Mouse (Mus musculus) heart, postnatal 14 days (tissue): ENCODE measurements around the gene Cnnm2. TPM values are rescaled to one million over a fixed set of nuclear protein-coding genes. Genes with fewer than 3 reads are reported as not detected.
"Not testable (repeated sequence)": the region's sequence is repeated elsewhere in the genome, so short reads cannot be mapped to it uniquely, and the experiment has no call there.

Experiments
- DNase-seq, 2 experiments: peaks; one replicate each; pipeline ENCODE4 v3.0.0; 2021 to 2022
- intact Hi-C: fragments of 180-260 bp; cut with DNase I; formaldehyde crosslinking; loops from one replicate; pipeline ENCODE4 v1.15.1; 2025
- total RNA-seq, 2 experiments: library from RNA; stranded (reverse); gene quantifications; 2 replicates each; pipeline ENCODE4 v1.2.3; 2021

Cnnm2 gene
- total RNA-seq, 2 experiments from 2014 or later, result 6.4 to 7.2 TPM

DNA sequence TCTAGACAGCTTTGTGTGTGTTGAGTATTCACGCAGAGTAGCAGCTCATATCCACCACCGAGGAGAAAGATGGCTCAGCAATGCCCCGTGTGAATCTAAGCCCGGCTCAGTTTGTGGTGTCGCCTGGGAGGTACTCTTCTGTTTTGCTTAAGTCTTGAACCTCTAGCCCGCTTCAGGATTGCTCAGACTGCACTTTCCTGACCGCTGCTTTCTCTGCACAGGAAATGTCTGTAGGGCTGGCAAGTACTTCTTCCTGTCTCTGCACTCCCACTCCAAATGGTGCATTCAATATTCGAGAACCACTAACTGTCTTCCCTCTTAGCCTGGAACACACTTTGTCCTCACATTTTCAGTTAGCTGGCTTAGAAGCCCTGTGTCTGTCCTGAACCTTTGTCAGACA is 2.3 kb upstream of the Cnnm2 start:
- intact Hi-C loops, result no loop called here
- DNase-seq, result no peak

DNA sequence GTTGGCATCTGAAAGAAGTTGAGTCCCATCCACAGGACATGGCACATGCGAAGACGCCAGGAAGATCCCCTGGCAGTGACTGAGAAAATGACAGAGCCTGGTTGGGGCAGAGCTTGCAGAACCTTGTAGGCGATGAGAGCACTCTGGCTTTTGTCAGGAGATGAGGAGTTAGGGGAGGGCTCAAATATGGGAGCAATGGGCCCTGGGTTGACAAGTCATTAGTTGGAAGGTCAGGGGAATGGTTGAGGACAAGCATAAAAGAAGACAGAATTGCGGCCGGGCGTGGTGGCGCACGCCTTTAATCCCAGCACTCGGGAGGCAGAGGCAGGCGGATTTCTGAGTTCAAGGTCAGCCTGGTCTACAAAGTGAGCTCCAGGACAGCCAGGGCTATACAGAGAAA is 1.5 kb upstream of the Cnnm2 start:
- not testable (repeated sequence) for DNase-seq
- intact Hi-C loops, result loop anchor here (1.0 to 2.0 kb wide), 2 partner anchors 109 to 231 kb away; no protein-coding TSS in a partner anchor

- intact Hi-C loops, result loop anchor here (1.0 to 2.0 kb wide), 2 partner anchors 109 to 230 kb away; no protein-coding TSS in a partner anchor
- DNase-seq, result peak; percentile 87 to 90
These were observed 828 bp upstream of the Cnnm2 start for GRCm38 (mm10) chr19:46760375-46761160.

DNA sequence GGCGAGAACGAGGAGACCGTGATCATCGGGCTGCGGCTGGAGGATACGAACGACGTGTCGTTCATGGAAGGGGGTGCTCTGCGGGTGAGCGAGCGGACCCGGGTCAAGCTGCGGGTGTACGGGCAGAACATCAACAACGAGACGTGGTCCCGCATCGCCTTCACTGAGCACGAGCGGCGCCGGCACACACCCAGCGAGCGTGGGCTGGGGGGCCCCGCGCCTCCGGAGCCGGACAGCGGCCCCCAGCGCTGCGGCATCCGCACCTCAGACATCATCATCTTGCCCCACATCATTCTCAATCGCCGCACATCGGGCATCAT is 535 bp downstream of the Cnnm2 start:
- intact Hi-C loops, result loop anchor here (2.0 kb wide), 1 partner anchor 229 kb away; no protein-coding TSS in a partner anchor
- DNase-seq, result no peak

DNA sequence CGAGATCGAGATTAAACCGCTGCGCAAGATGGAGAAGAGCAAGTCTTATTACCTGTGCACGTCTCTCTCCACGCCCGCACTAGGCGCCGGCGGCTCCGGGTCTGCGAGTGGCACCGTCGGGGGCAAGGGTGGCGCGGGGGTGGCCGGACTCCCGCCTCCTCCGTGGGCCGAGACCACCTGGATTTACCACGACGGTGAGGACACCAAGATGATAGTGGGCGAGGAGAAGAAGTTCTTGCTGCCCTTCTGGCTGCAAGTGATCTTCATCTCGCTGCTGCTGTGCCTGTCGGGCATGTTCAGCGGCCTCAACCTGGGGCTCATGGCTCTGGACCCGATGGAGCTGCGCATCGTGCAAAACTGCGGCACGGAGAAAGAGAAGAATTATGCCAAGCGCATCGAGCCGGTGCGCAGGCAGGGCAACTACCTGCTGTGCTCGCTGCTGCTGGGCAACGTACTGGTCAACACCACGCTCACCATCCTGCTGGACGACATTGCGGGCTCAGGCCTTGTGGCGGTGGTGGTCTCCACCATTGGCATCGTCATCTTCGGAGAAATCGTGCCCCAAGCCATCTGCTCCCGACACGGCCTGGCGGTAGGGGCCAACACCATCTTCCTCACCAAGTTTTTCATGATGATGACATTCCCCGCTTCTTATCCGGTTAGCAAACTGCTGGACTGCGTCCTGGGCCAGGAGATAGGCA is 1.0 kb downstream of the Cnnm2 start:
- intact Hi-C loops, result no loop called here
- peak; percentile 9 to 20 for DNase-seq

GRCm38 (mm10) chr19:46762992-46763342 is 1.6 kb downstream of the Cnnm2 start:
- intact Hi-C loops, result no loop called here
- peak in 1 of 2 experiments; percentile 17 for DNase-seq

DNA sequence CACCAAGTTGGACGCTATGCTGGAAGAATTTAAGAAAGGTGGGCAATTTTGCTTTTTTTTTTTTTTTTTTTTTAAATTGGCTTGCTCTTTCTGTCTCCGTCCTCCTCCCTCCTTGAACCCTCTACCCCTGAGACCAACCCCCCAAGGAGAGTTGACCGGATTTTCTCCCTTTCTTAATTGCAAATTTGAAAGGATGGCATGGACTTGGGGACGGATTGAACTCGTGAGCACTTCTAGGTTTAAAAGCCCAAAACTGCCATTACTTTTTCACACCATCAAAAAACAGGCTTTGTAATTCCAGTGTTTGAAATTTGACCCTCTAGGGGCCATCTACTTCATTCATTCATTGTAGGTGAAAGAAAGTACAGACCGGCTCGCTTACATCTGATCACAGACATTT is 2.0 kb downstream of the Cnnm2 start:
- DNase-seq, result no peak
- intact Hi-C loops, result no loop called here

DNA sequence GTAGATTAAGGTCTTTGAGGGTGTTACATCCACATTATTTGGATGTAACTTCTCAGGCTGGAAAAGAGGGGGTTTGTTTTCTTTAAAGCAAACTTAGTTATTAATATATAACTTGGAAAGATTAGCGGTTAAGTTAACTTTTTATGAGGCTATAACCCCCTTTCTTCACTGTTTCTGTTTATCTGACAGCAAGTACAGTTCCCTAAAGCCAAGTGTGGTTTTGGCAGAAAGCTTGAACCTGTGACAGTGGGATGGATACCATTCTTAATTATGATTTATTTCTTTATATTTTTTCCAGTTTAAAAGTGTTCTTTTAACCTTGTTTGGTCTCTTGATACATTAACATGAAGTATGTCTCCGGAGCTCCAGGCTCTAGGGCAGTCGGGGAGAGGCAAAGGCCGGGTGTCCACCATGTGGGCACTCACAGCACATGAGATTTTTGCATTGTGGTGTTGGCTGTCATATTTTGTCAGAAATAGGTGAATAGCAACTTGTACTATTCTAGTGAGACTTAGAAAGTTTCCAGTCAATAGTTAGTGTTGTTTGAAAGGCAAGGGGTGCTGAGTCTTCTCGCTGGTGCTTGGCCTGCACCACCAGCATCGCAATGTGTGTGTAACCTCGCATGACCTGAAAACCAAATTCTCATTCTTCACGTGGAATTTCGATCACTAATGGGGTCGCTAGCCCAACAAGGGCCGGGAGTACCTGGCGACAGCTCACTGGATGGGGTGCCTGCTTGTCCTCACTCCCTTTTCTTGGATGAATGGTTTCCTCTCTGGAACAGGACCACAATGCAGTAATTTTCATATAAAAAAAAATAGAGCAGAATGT is 2.8 kb downstream of the Cnnm2 start:
- no peak for DNase-seq
- intact Hi-C loops, result no loop called here

DNA sequence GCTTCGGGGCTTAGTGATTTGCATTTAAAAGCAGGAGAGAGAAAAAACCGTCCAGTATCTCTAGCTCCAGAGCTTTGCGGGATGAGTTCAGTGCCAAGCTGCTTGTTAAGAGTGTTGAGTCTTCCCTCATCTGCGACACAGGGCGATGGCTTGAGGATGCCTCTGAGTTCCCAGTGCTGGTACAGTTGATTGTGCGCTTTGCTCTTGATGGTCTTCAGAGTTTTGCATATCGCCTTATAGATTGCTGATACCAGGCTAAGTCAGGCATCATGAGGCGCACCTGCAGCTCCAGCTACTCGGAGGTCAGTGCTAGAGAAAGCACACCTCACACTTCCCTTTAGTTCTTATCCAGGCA is 3.3 kb downstream of the Cnnm2 start:
- DNase-seq, result no peak
- intact Hi-C loops, result no loop called here

- intact Hi-C loops, result no loop called here
- no peak for DNase-seq
These were observed 4.7 kb downstream of the Cnnm2 start for GRCm38 (mm10) chr19:46766125-46766524.

- DNase-seq, result no peak
- intact Hi-C loops, result no loop called here
These were observed 8.4 kb downstream of the Cnnm2 start for GRCm38 (mm10) chr19:46769759-46770158.

GRCm38 (mm10) chr19:46771801-46772200 is 10.4 kb downstream of the Cnnm2 start:
- intact Hi-C loops, result no loop called here
- DNase-seq, result no peak

GRCm38 (mm10) chr19:46776391-46776790 is 15.0 kb downstream of the Cnnm2 start:
- DNase-seq, result no peak
- intact Hi-C loops, result no loop called here

GRCm38 (mm10) chr19:46776850-46777249 is 15.5 kb downstream of the Cnnm2 start:
- DNase-seq, result no peak

DNA sequence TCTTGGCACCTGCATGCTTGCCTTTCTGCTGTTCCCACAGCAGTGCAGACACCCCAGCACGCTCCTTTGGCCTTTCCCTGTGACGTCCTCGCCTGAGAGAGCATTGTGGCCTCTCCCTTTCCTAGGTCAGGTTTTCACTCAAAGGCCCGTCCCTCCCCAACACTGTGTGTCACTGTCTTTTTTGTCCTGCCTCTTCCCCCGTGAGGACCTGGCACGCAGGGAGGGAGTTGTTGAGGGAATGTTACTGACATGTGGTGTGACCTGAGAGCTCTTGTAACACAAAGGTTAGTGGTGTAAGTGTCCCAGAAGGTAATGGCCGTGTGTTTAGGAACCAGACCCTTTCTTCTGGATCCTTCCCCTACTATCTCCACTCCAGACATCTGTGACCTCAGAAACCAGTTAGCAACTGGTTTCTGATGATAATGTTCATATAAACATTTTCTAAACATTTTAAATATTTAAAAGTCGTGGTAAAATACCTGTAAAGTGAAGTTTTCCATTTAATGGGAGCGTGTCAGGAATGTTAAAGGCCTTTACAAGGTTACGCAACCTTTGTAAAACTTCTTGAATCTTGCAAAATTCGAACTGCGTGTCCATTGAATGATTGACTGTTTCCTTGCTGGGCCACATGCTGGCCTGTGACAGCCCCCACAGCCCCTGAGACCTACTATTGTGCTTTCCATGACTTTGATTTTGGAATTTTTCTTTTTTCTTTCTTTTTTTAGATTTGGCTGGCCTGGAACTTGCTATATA is 16.7 kb downstream of the Cnnm2 start:
- intact Hi-C loops, result no loop called here
- DNase-seq, result no peak

More at GRCm38 (mm10) chr19:46776850-46777249, 15.5 kb downstream of the Cnnm2 start:
- intact Hi-C loops, result no loop called here

DNA sequence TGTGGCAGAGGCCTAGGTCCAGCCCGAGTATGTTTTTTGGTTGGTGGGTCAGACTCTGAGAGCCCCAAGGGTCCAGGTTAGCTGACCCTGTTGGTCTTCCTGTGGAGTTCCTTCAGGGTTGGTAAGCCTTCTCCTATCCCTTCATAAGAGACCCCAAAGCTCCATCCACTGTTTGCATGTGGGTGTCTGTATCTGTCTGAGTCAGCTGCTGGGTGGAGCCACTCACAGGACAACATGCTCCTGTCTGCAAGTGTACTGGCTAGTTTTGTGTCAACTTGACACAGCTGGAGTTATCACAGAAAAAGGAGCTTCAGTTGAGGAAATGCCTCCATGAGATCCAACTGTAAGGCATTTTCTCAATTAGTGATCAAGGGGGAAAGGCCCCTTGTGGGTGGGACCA is 17.7 kb downstream of the Cnnm2 start:
- intact Hi-C loops, DNase-seq: not testable (repeated sequence)

DNA sequence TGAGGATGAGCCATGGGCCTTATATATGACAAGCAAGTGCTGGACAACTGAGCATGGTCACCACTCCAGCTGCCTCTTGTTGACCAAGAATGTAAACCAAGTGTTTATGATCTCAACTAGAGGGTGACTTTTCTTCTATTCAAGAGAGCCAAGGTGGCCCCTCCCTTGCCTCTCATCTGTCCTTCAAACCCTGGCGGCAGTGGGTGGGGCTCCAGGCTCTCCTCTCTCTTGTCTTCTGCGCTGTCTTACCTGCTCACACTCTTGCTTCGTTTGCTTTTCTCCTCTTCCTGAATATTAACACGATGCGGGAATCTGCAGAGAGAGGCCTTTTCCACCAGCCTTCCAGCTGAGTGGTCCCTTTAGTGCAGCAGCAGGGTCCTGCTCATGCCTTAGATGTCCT is 22.6 kb downstream of the Cnnm2 start:
- intact Hi-C loops, result no loop called here
- DNase-seq, result no peak

GRCm38 (mm10) chr19:46784502-46784901 is 23.1 kb downstream of the Cnnm2 start:
- intact Hi-C loops, result no loop called here
- DNase-seq, result no peak

DNA sequence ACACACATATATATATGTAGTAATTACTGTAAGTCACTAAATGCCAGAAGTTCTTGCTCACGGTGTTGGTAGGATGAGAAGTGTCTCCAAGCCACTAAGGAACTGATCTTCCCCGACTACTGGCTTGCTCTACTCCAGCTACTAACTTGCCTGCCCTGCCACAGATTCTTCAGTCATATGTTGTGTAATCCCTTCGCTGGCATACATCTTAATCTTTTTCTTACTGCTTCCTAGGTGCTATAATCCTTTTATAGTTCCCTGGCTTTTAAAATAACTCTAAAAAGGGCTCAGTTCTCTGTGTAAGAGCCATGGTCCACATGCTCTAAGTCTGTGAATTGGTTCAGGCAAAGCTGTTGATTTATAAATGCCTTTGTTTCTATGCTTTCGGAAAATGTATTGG is 24.2 kb downstream of the Cnnm2 start:
- DNase-seq, result no peak
- intact Hi-C loops, result no loop called here

GRCm38 (mm10) chr19:46789782-46790181 is 28.4 kb downstream of the Cnnm2 start:
- intact Hi-C loops, result loop anchor here (5.0 kb wide), 1 partner anchor 48 kb away; no protein-coding TSS in a partner anchor

More at GRCm38 (mm10) chr19:46789782-46790181, 28.4 kb downstream of the Cnnm2 start:
- DNase-seq, result no peak
